Mouse (Mus musculus) neural tube, embryonic 15.5 days (tissue): Measurements from ENCODE around the gene Gm13124. TPM values are rescaled to one million over a fixed set of nuclear protein-coding genes. Genes with fewer than 3 reads are reported as not detected.

Source experiments
- ATAC-seq: fragments of 200-750 bp; cut with Nextera tagmentation; 2 replicates; pipeline ENCODE4 v1.8.0; 2017; ENCODE audit warnings: mild to moderate bottlenecking, moderate TSS enrichment, moderate library complexity; ENCODE audit not compliant: low FRiP score
- H3K27ac ChIP-seq: fragments of 300-500 bp; sonication (generic); replicated peaks from 2 replicates; pipeline ENCODE4 v1.5.1; 2015; ENCODE audit warnings: mild to moderate bottlenecking, inconsistent platforms
- H3K27me3 ChIP-seq: fragments of 300-500 bp; sonication (generic); replicated peaks from 2 replicates; pipeline ENCODE4 v1.6.1; 2015; ENCODE audit warnings: inconsistent platforms
- H3K36me3 ChIP-seq: fragments of 300-500 bp; sonication (generic); 2 replicates; pipeline ENCODE4 v1.6.1; 2015; ENCODE audit warnings: inconsistent platforms
- H3K4me1 ChIP-seq: fragments of 300-500 bp; sonication (generic); 2 replicates; pipeline ENCODE4 v1.6.1; 2015; ENCODE audit warnings: inconsistent platforms
- H3K4me2 ChIP-seq: fragments of 300-500 bp; sonication (generic); 2 replicates; pipeline ENCODE4 v1.6.1; 2015; ENCODE audit warnings: inconsistent platforms, mild to moderate bottlenecking, moderate library complexity
- H3K4me3 ChIP-seq: fragments of 300-500 bp; sonication (generic); replicated peaks from 2 replicates; pipeline ENCODE4 v1.5.1; 2015; ENCODE audit warnings: mild to moderate bottlenecking, inconsistent platforms
- H3K9ac ChIP-seq: fragments of 300-500 bp; sonication (generic); replicated peaks from 2 replicates; pipeline ENCODE4 v1.6.1; 2015; ENCODE audit warnings: mild to moderate bottlenecking, inconsistent platforms
- H3K9me3 ChIP-seq: fragments of 300-500 bp; sonication (generic); replicated peaks from 2 replicates; pipeline ENCODE4 v1.6.1; 2016; ENCODE audit warnings: inconsistent platforms
- WGBS: fragments of 180-500 bp; shearing (Covaris S2); methylation state at CpG from one replicate; pipeline ENCODE4 v1.1.7; 2015; ENCODE audit warnings: mixed read lengths; 5-methylcytosine and 5-hydroxymethylcytosine counted together
- polyA plus RNA-seq: library from polyadenylated mRNA; unstranded; fragments of >200 nt; fragmentation: Nextera tagmentation; extraction: Ambion mirVana; gene quantifications from 2 replicates; pipeline ENCODE4 v1.2.1, GENCODE M21; 2015

Gm13124 gene
- polyA plus RNA-seq, 1 experiment from 2014 or later, result not detected

GRCm38 (mm10) chr4:144506518-144506917 lies 58.4 kb downstream of the Gm13124 start:
- Histone ChIP-seq H3K27me3 (no peaks in the 10 kb centered on the region), H3K36me3 (no peaks in the 10 kb centered on the region), H3K4me1 (no peaks in the 10 kb centered on the region), H3K4me2 (no peak overlapping the region), H3K9ac (no peak overlapping the region), H3K4me3 (no peak overlapping the region), H3K9me3 (peaks cover 6% of the 10 kb centered on the region; the same call in 1 of the 2 replicates), H3K27ac (no peak overlapping the region)
- no peak for ATAC-seq
- WGBS, result 87% methylated on average over 1 of the region's 1 CpGs

Other genes with a start within 250 kb of the Gm13124 start
- not detected in 2 replicates for gene Gm13128, start 234.9 kb downstream of the Gm13124 start, polyA plus RNA-seq
- gene Gm13119, start 207.2 kb downstream of the Gm13124 start, polyA plus RNA-seq, result not detected in 2 replicates
- gene Pramef20, start 187.2 kb downstream of the Gm13124 start, polyA plus RNA-seq, result not detected in 2 replicates
- gene Pramef12, start 156.7 kb downstream of the Gm13124 start, polyA plus RNA-seq, result not detected in 2 replicates
- gene 1700012P22Rik, start 126.4 kb downstream of the Gm13124 start, polyA plus RNA-seq, result not detected in 2 replicates
- not detected in 2 replicates for gene Gm9944, start 111.8 kb downstream of the Gm13124 start, polyA plus RNA-seq
- not detected in 2 replicates for gene Aadacl3, start 101.4 kb downstream of the Gm13124 start, polyA plus RNA-seq
- gene 9430007A20Rik, start 45.3 kb downstream of the Gm13124 start, polyA plus RNA-seq, result not detected in 2 replicates
- gene Aadacl4, start 48.6 kb upstream of the Gm13124 start, polyA plus RNA-seq, result not detected in 2 replicates
- not detected in 2 replicates for gene Gm436, start 121.2 kb upstream of the Gm13124 start, polyA plus RNA-seq
- not detected in 2 replicates for gene Gm13178, start 156.3 kb upstream of the Gm13124 start, polyA plus RNA-seq
- not detected in 2 replicates for gene Gm438, start 221.4 kb upstream of the Gm13124 start, polyA plus RNA-seq